Mouse (Mus musculus) limb, embryonic 14.5 days (tissue): ENCODE measurements around the gene Prg3. TPM values are rescaled to one million over a fixed set of nuclear protein-coding genes. Genes with fewer than 3 reads are reported as not detected.

Source experiments
- ATAC-seq: fragments of 200-750 bp; cut with Nextera tagmentation; 2 replicates; pipeline ENCODE4 v1.8.0; 2017; ENCODE audit warnings: low read depth, moderate number of reproducible peaks, moderate TSS enrichment; ENCODE audit not compliant: low FRiP score
- DNase-seq: peaks from one replicate; pipeline ENCODE4 v3.0.0-alpha.2; 2015; ENCODE audit warnings: low spot score
- H3K27ac ChIP-seq: fragments of 300-500 bp; sonication (generic); replicated peaks from 2 replicates; pipeline ENCODE4 v1.5.1; 2014; ENCODE audit warnings: low read depth, mild to moderate bottlenecking, low read length, moderate library complexity, mixed read lengths
- H3K27me3 ChIP-seq: fragments of 300-500 bp; sonication (generic); 2 replicates; pipeline ENCODE4 v1.6.1; 2014; ENCODE audit warnings: low read length, mixed read lengths; ENCODE audit not compliant: control insufficient read depth, insufficient read depth
- H3K36me3 ChIP-seq: fragments of 300-500 bp; sonication (generic); 2 replicates; pipeline ENCODE4 v1.6.1; 2014; ENCODE audit warnings: mild to moderate bottlenecking, low read length, moderate library complexity, mixed read lengths; ENCODE audit not compliant: control insufficient read depth, insufficient read depth
- H3K4me1 ChIP-seq: fragments of 300-500 bp; sonication (generic); 2 replicates; pipeline ENCODE4 v1.6.1; 2014; ENCODE audit warnings: antibody characterized with exemption, low read length, mixed read lengths; ENCODE audit not compliant: control insufficient read depth, insufficient read depth
- H3K4me2 ChIP-seq: fragments of 300-500 bp; sonication (generic); replicated peaks from 2 replicates; pipeline ENCODE4 v1.6.1; 2014; ENCODE audit warnings: low read depth, mild to moderate bottlenecking, low read length, moderate library complexity; ENCODE audit not compliant: severe bottlenecking
- H3K4me3 ChIP-seq: fragments of 300-500 bp; sonication (generic); replicated peaks from 2 replicates; pipeline ENCODE4 v1.5.1; 2014; ENCODE audit warnings: low read length
- H3K9ac ChIP-seq: fragments of 300-500 bp; sonication (generic); 2 replicates; pipeline ENCODE4 v1.6.1; 2014; ENCODE audit warnings: mild to moderate bottlenecking, low read depth, low read length, moderate library complexity; ENCODE audit not compliant: severe bottlenecking
- H3K9me3 ChIP-seq: fragments of 300-500 bp; sonication (generic); 2 replicates; pipeline ENCODE4 v1.6.1; 2016; ENCODE audit warnings: low read length; ENCODE audit not compliant: control insufficient read depth
- POLR2A ChIP-seq: fragments of 200-500 bp; IDR thresholded peaks from 2 replicates; pipeline ENCODE4 v1.8.0; 2012; ENCODE audit warnings: inconsistent platforms, mild to moderate bottlenecking, moderate library complexity, borderline replicate concordance; ENCODE audit not compliant: insufficient read depth, insufficient read length; ENCODE audit errors: extremely low read depth
- WGBS: fragments of 180-500 bp; shearing (Covaris S2); extraction: QIAGEN DNeasy Blood & Tissue Kit; methylation state at CpG from one replicate; pipeline ENCODE4 v1.1.7; 2014; 5-methylcytosine and 5-hydroxymethylcytosine counted together
- polyA plus RNA-seq, 2 experiments: library from polyadenylated mRNA; depleted of rRNA in 1 of 2; stranded (reverse) in 1 of 2; unstranded in 1 of 2; fragments of >200 nt; fragmentation: Nextera tagmentation in 1 of 2; extraction: Ambion mirVana in 1 of 2; gene quantifications; 2 replicates each; pipeline versions ENCODE4 v1.2.1 to v1.2.3; 2012 to 2014

Gene Prg3
- polyA plus RNA-seq, 2 experiments, result not detected

DNA sequence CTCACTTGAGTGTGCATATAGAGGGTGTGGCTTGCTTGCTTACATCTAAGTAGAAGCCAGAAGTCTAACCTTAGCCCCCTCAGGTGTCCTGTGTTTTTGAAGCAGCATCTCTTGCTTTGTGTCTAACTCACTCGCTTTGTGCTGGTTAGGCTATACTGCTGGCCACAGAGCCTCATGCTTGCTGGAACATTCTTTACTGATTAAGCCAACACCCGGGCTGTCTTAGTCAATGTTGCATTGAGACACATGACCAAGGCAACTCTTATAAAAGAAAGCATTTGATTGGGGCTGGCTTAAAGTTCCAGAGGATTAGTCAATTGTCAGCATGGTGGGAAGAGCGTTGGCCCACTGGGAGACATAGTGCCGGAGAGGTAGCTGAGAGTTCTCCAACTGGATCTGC, 46.2 kb upstream of the Prg3 start:
- no peak overlapping the region for H3K4me3 ChIP-seq
- no peaks in the 10 kb centered on the region for H3K9me3 ChIP-seq
- no peaks in the 10 kb centered on the region for H3K27me3 ChIP-seq
- H3K27ac ChIP-seq, result no peak overlapping the region
- H3K4me2 ChIP-seq, result no peak overlapping the region
- H3K4me1 ChIP-seq, result peaks cover 7% of the 10 kb centered on the region
- WGBS, result 90% methylated on average over 4 of the region's 4 CpGs
- ATAC-seq (no peak), DNase-seq (no peak)
- H3K36me3 ChIP-seq, result peaks cover 28% of the 10 kb centered on the region
- no peak for TF ChIP-seq POLR2A
- H3K9ac ChIP-seq, result no peak overlapping the region

GRCm38 (mm10) chr2:84947154-84947771, 40.8 kb upstream of the Prg3 start:
- TF ChIP-seq POLR2A, result no peak
- 72% methylated on average over 3 of the region's 3 CpGs for WGBS
- no peak for DNase-seq
- no peak overlapping the region for H3K27ac ChIP-seq
- H3K27me3 ChIP-seq, result no peaks in the 10 kb centered on the region
- no peak for ATAC-seq
- H3K9ac ChIP-seq, result no peak overlapping the region
- H3K36me3 ChIP-seq, result peaks cover 57% of the 10 kb centered on the region
- H3K4me2 ChIP-seq, result no peak overlapping the region
- no peaks in the 10 kb centered on the region for H3K9me3 ChIP-seq
- H3K4me1 ChIP-seq, result no peaks in the 10 kb centered on the region
- no peak overlapping the region for H3K4me3 ChIP-seq

DNA sequence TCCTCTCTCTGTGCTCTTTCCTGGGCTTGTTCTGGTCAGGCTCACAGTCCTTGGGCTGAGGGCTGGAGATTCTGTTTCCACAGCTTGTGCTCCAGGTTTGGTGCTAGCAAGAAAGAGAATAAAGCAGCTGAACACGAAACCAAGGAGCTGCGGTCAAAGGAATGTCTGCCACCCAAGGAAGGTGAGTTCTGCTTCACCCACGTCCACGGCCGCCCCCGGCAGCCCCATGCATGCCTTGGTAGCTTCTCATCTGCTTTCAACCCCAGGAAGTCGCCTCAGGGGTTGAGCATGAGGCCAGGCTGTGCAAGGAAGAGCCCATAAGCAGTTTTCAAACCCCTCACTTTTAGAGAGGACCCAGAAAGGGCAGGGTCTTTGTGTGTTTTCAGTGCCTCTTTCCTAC, 39.8 kb upstream of the Prg3 start:
- DNase-seq, result no peak
- 84% methylated on average over 7 of the region's 7 CpGs for WGBS
- no peak overlapping the region for H3K4me3 ChIP-seq
- H3K27me3 ChIP-seq, result no peaks in the 10 kb centered on the region
- no peak overlapping the region for H3K9ac ChIP-seq
- no peaks in the 10 kb centered on the region for H3K9me3 ChIP-seq
- no peak overlapping the region for H3K4me2 ChIP-seq
- no peak for TF ChIP-seq POLR2A
- H3K4me1 ChIP-seq, result no peaks in the 10 kb centered on the region
- ATAC-seq, result no peak
- peaks cover 64% of the 10 kb centered on the region for H3K36me3 ChIP-seq
- H3K27ac ChIP-seq, result no peak overlapping the region

GRCm38 (mm10) chr2:84948721-84949120, 39.3 kb upstream of the Prg3 start:
- Histone ChIP-seq H3K27ac (no peak overlapping the region), H3K4me1 (no peaks in the 10 kb centered on the region), H3K9ac (no peak overlapping the region), H3K4me2 (no peak overlapping the region), H3K4me3 (no peak overlapping the region), H3K27me3 (no peaks in the 10 kb centered on the region), H3K36me3 (peaks cover 68% of the 10 kb centered on the region), H3K9me3 (no peaks in the 10 kb centered on the region)
- DNase-seq (no peak), ATAC-seq (no peak)
- no peak for TF ChIP-seq POLR2A
- 91% methylated on average over 2 of the region's 2 CpGs for WGBS

DNA sequence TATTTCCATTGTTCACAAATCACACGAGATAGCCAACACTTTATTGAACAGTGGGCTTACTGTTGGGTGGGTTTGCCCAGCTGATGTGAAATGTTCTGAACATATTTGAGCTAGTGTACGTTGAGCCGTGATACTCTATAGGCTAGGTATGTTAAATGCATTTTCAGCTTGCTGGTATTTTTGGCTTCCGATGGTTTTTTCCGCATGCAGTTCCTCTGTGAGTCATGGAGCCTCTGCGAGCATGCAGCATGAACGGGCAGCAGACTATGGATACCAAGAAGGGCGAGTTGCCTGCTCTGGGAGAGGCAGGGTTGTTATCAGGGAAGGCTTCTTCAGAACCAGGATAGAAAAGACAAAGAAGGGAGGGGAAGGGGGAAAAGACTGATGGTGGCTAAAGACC, 37.0 kb upstream of the Prg3 start:
- Histone ChIP-seq H3K9me3 (no peaks in the 10 kb centered on the region), H3K4me3 (no peak overlapping the region), H3K4me1 (no peaks in the 10 kb centered on the region), H3K36me3 (peaks cover 68% of the 10 kb centered on the region), H3K27me3 (no peaks in the 10 kb centered on the region), H3K4me2 (no peak overlapping the region), H3K27ac (no peak overlapping the region), H3K9ac (no peak overlapping the region)
- no peak for TF ChIP-seq POLR2A
- ATAC-seq (no peak), DNase-seq (no peak)
- WGBS, result 91% methylated on average over 8 of the region's 8 CpGs

GRCm38 (mm10) chr2:84952251-84952650, 35.8 kb upstream of the Prg3 start:
- 85% methylated on average over 1 of the region's 1 CpGs for WGBS
- Histone ChIP-seq H3K4me1 (no peaks in the 10 kb centered on the region), H3K27me3 (no peaks in the 10 kb centered on the region), H3K36me3 (peaks cover 68% of the 10 kb centered on the region), H3K27ac (no peak overlapping the region), H3K9ac (no peak overlapping the region), H3K9me3 (no peaks in the 10 kb centered on the region), H3K4me2 (no peak overlapping the region), H3K4me3 (no peak overlapping the region)
- TF ChIP-seq POLR2A, result no peak
- ATAC-seq, result no peak
- DNase-seq, result no peak
